ENCODE assay signal across 8 mouse cellular contexts in genomic region chr1:166160569-166161445, GRCm38 (mm10). TPM values are rescaled to one million over a fixed set of nuclear protein-coding genes. Genes with fewer than 3 reads are reported as not detected.
DNase-seq lines count a peak whose midpoint lies in the region; ATAC-seq and TF ChIP-seq lines count a peak whose summit lies in the region.

No protein-coding gene starts in this region.

- DNase-seq in layer of hippocampus, adult 11-12 months (ENCODE audit: low spot score), result peak; percentile 66
- DNase-seq in layer of hippocampus, adult 9-10 months (ENCODE audit: low spot score), result no peak
- peak; percentile 90 to 93 for DNase-seq in cerebellum, postnatal 14 days
- DNase-seq in frontal cortex, postnatal 36 days (ENCODE audit: low spot score in 2 of 2), result peak; percentile 75 to 76
- peak; percentile 90 for DNase-seq in hindbrain, postnatal 0 days (ENCODE audit: low spot score)
- DNase-seq in left cerebral cortex, postnatal 25 days (ENCODE audit: low spot score in 2 of 2), result peak; percentile 71 to 76
- peak; percentile 14 to 30 for DNase-seq in spleen, postnatal 14 days (ENCODE audit: low spot score in 2 of 2)

- no peaks in the 10 kb centered on the region for H3K27me3 ChIP-seq in hindbrain, postnatal 0 days (ENCODE audit: insufficient read depth, low read length)
- H3K27me3 ChIP-seq in midbrain, embryonic 12.5 days, result peaks cover 41% of the 10 kb centered on the region

- no peaks in the 10 kb centered on the region for H3K36me3 ChIP-seq in hindbrain, postnatal 0 days (ENCODE audit: insufficient read depth, low read length)
- H3K36me3 ChIP-seq in midbrain, embryonic 12.5 days, result no peaks in the 10 kb centered on the region

- intact Hi-C loops in left cerebral cortex, postnatal 25 days (cut with DNase I), result loop anchor here (1.0 to 5.0 kb wide), 3 partner anchors 91 to 201 kb away; partner anchors contain the start of gene Ildr2

- H3K4me3 ChIP-seq in hindbrain, postnatal 0 days (ENCODE audit: low read length), result no peak overlapping the region
- 0 out of 2 replicates have a peak overlapping the region, but pooled peaks have one; percentile 18 for H3K4me3 ChIP-seq in midbrain, embryonic 12.5 days

- H3K27ac ChIP-seq in hindbrain, postnatal 0 days, result no peak overlapping the region
- no peak overlapping the region for H3K27ac ChIP-seq in midbrain, embryonic 12.5 days (replicated peaks)

- no peak overlapping the region for H3K9ac ChIP-seq in hindbrain, postnatal 0 days (replicated peaks; ENCODE audit: low read length)
- H3K9ac ChIP-seq in midbrain, embryonic 12.5 days (replicated peaks), result no peak overlapping the region; the same call in 1 of the 2 replicates

- 17% methylated on average over 24 of the region's 24 CpGs for WGBS in hindbrain, postnatal 0 days
- WGBS in midbrain, embryonic 12.5 days, result 17% methylated on average over 24 of the region's 24 CpGs

- H3K4me2 ChIP-seq in hindbrain, postnatal 0 days (ENCODE audit: low read depth, low read length), result peak overlapping the region; percentile 51
- peak overlapping the region; percentile 45 for H3K4me2 ChIP-seq in midbrain, embryonic 12.5 days (replicated peaks)

- ATAC-seq in hindbrain, postnatal 0 days, result peak; percentile 71
- peak; percentile 38 for ATAC-seq in midbrain, embryonic 12.5 days (ENCODE audit: low FRiP score, low read depth)

- no peaks in the 10 kb centered on the region for H3K9me3 ChIP-seq in hindbrain, postnatal 0 days (ENCODE audit: low read length)
- no peaks in the 10 kb centered on the region for H3K9me3 ChIP-seq in midbrain, embryonic 12.5 days

- H3K4me1 ChIP-seq in hindbrain, postnatal 0 days (ENCODE audit: insufficient read depth, low read length), result no peaks in the 10 kb centered on the region
- peaks cover 8% of the 10 kb centered on the region for H3K4me1 ChIP-seq in midbrain, embryonic 12.5 days

- TF ChIP-seq CTCF in hindbrain, postnatal 0 days (IDR thresholded peaks at IDR 0.05; ENCODE audit: low read depth), result peak; percentile 96

RNA-seq across cellular contexts. Expression of gene Gpa33, which starts 30.8 kb away (rescaled TPM):
- total RNA-seq in hindbrain, postnatal 0 days (2014; rRNA removed), result not detected in 2 replicates
- 0.06 and 0.09 TPM in 2 replicates for polyA plus RNA-seq in hindbrain, postnatal 0 days (2015; fragmentation: Nextera tagmentation; extraction: Ambion mirVana)
- total RNA-seq in left cerebral cortex, postnatal 25 days (2021), result not detected
- polyA plus RNA-seq in midbrain, embryonic 12.5 days (2016; fragmentation: Nextera tagmentation; extraction: Ambion mirVana), result 0.10 and 0.29 TPM in 2 replicates

RNA-seq across cellular contexts. Expression of gene Dusp27, which starts 33.1 kb away (rescaled TPM):
- 0.36 and 0.58 TPM in 2 replicates for total RNA-seq in hindbrain, postnatal 0 days (2014; rRNA removed)
- polyA plus RNA-seq in hindbrain, postnatal 0 days (2015; fragmentation: Nextera tagmentation; extraction: Ambion mirVana), result 0.64 and 1.0 TPM in 2 replicates
- under 1 TPM; 0.21 TPM for total RNA-seq in left cerebral cortex, postnatal 25 days (2021)
- 3.0 TPM in 2 replicates for polyA plus RNA-seq in midbrain, embryonic 12.5 days (2016; fragmentation: Nextera tagmentation; extraction: Ambion mirVana)
